In the genomic region with DNA sequence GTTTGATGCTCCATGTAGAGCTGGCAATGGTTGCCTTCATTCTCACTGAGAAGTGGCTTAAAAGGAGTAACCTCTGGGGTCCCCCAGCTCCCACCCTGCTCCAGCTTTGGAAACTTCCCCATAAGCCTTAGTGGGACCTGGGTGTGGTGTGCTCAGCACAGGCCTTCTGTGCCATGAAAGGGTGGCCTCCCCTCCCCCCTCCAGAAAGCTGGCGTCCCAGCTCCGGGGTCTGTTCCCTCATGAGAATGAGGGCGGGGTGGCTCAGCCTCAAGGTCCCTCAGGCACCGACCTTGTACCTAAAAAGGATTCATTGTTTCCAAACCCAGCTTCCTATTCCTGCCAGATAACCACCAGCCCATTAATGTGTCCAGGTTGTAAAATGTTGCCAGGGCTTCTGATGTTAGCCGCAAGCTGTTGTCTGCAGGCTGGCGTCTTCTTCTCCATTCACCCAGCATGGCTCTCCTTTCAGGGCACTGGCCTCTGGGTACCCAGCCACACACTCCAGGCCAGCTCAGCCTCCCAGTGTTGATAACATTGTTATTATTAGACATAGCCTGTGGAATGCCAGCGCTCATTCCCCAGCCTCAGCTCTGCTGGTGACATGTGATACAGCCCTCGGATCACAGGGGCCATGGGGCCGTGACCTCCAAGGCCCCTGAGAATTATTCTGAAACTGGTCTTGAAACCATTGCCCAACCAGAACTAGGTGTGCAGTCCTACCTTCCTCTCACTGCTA, we compare ENCODE assay signal across 17 mouse cellular contexts.
DNase-seq lines count a peak whose midpoint lies in the region; ATAC-seq and TF ChIP-seq lines count a peak whose summit lies in the region.
"Had no signal": no experiment of that assay in that cellular context is flagged by ENCODE, and none has a peak within 500 bp of the region (broad histone marks: within the 10 kb centered on the region; RNA-seq: fewer than 3 reads in every experiment).

No protein-coding gene starts in this region.

- H3K4me1 ChIP-seq in heart, postnatal 0 days (ENCODE audit: control insufficient read depth, insufficient read depth): peaks cover 13% of the 10 kb centered on the region
- H3K4me1 ChIP-seq in kidney, adult 2 months (ENCODE audit: control insufficient read depth, insufficient read depth, low read length): no peaks in the 10 kb centered on the region
- H3K4me1 ChIP-seq: forebrain, embryonic 15.5 days; limb, embryonic 15.5 days; midbrain, embryonic 12.5 days had no signal

- no peak for TF ChIP-seq CTCF in heart, postnatal 0 days (IDR thresholded peaks at IDR 0.05; ENCODE audit: low read depth)
- TF ChIP-seq CTCF in kidney, adult 2 months (conservative IDR thresholded peaks at IDR 0.05; ENCODE audit: insufficient read depth, insufficient read length, low read depth, low read length): no peak

- no peak overlapping the region for H3K4me3 ChIP-seq in heart, postnatal 0 days (ENCODE audit: low read depth, low read length)
- H3K4me3 ChIP-seq in kidney, adult 2 months (ENCODE audit: insufficient read depth, low read depth, low read length): no peak overlapping the region
- H3K4me3 ChIP-seq: forebrain, embryonic 15.5 days; limb, embryonic 15.5 days; midbrain, embryonic 12.5 days had no signal

- no peaks in the 10 kb centered on the region for H3K27me3 ChIP-seq in heart, postnatal 0 days (ENCODE audit: control insufficient read depth, insufficient read depth, low read length)
- no peaks in the 10 kb centered on the region for H3K27me3 ChIP-seq in kidney, adult 2 months (replicated peaks; ENCODE audit: control insufficient read depth, insufficient read depth, low read length)
- H3K27me3 ChIP-seq: forebrain, embryonic 15.5 days; limb, embryonic 15.5 days; midbrain, embryonic 12.5 days had no signal

- WGBS in heart, postnatal 0 days: 17% methylated on average over 9 of the region's 9 CpGs
- 58% methylated on average over 9 of the region's 9 CpGs for WGBS in kidney, adult 2 months

- no peaks in the 10 kb centered on the region for H3K9me3 ChIP-seq in heart, postnatal 0 days (replicated peaks; ENCODE audit: control insufficient read depth, low read length)
- H3K9me3 ChIP-seq: forebrain, embryonic 15.5 days; limb, embryonic 15.5 days; midbrain, embryonic 12.5 days had no signal

- no peak; the same call in 1 of the 2 replicates for TF ChIP-seq EP300 in heart, postnatal 0 days (IDR thresholded peaks at IDR 0.05; ENCODE audit: low read depth)

- no peak overlapping the region for H3K9ac ChIP-seq in heart, postnatal 0 days (replicated peaks; ENCODE audit: low read depth, low read length)
- H3K9ac ChIP-seq: forebrain, embryonic 15.5 days; limb, embryonic 15.5 days; midbrain, embryonic 12.5 days had no signal

- TF ChIP-seq POLR2A in kidney, adult 2 months (IDR thresholded peaks at IDR 0.05; ENCODE audit: low read depth, low read length): no peak

- H3K36me3 ChIP-seq in heart, postnatal 0 days (replicated peaks; ENCODE audit: control insufficient read depth, insufficient read depth, low read length): no peaks in the 10 kb centered on the region
- H3K36me3 ChIP-seq in kidney, adult 2 months (ENCODE audit: control insufficient read depth, insufficient read depth, low read length): no peaks in the 10 kb centered on the region
- H3K36me3 ChIP-seq: forebrain, embryonic 15.5 days; limb, embryonic 15.5 days; midbrain, embryonic 12.5 days had no signal

- H3K4me2 ChIP-seq in heart, postnatal 0 days (ENCODE audit: low read depth, low read length): no peak overlapping the region
- H3K4me2 ChIP-seq: forebrain, embryonic 15.5 days; limb, embryonic 15.5 days; midbrain, embryonic 12.5 days had no signal

- peak overlapping the region; percentile 83 for H3K27ac ChIP-seq in heart, postnatal 0 days (ENCODE audit: low read depth)
- no peak overlapping the region for H3K27ac ChIP-seq in kidney, adult 2 months (ENCODE audit: insufficient read depth, low read depth, low read length)
- H3K27ac ChIP-seq: forebrain, embryonic 15.5 days; limb, embryonic 15.5 days; midbrain, embryonic 12.5 days had no signal

- ATAC-seq in heart, postnatal 0 days (ENCODE audit: insufficient read depth, low read depth): peak; percentile 97
- ATAC-seq in monocyte, adult 5-6 weeks (replicated peaks; ENCODE audit: insufficient number of reproducible peaks, low FRiP score, low TSS enrichment, poor library complexity, severe bottlenecking): no peak
- ATAC-seq: forebrain, embryonic 15.5 days had no signal

- peak; percentile 43 for DNase-seq in adrenal gland, postnatal 14 days
- DNase-seq in adrenal gland, adult 18-20 months (ENCODE audit: low spot score in 2 of 2): no peak
- DNase-seq in testis, postnatal 14 days (ENCODE audit: low spot score): peak; percentile 24
- DNase-seq in testis, postnatal 10 days (ENCODE audit: low spot score): no peak
- DNase-seq in heart, postnatal 0 days (ENCODE audit: low spot score): peak; percentile 80
- no peak for DNase-seq in left cerebral cortex, adult 9 months (ENCODE audit: low spot score in 2 of 2)
- no peak for DNase-seq in kidney, adult 2 months
- DNase-seq: cerebellum, postnatal 36 days; kidney, adult 11 months; kidney, postnatal 36 days; lung, postnatal 14 days; right cerebral cortex, postnatal 25 days; thymus, postnatal 25 days had no signal

Comparison
In these comparisons a context has a peak if more than half of its experiments do, and no peak if none do; other contexts are left out.
1. DNase-seq: peak in adrenal gland, postnatal 14 days (single experiment), testis, postnatal 14 days (single experiment) and heart, postnatal 0 days (single experiment); none in adrenal gland, adult 18-20 months (0 of 2), testis, postnatal 10 days (single experiment), left cerebral cortex, adult 9 months (0 of 2) and kidney, adult 2 months (single experiment).